Mouse (Mus musculus) embryonic facial prominence, embryonic 13.5 days (tissue): ENCODE measurements around the gene Dpp9. TPM values are rescaled to one million over a fixed set of nuclear protein-coding genes. Genes with fewer than 3 reads are reported as not detected.

Source experiments
- microRNA counts: library from miRNA; unstranded; fragments of <30 nt; microRNA quantifications from one replicate; lab custom pipeline; 2016
- microRNA-seq: library from miRNA; unstranded; fragments of <30 nt; microRNA quantifications from one replicate; pipeline ENCODE4, GENCODE M21; 2016
- polyA plus RNA-seq: library from polyadenylated mRNA; unstranded; fragments of >200 nt; fragmentation: Nextera tagmentation; extraction: Ambion mirVana; gene quantifications from 2 replicates; pipeline ENCODE4 v1.2.1, GENCODE M21; 2015

Gene Dpp9
- polyA plus RNA-seq, 1 experiment from 2014 or later, result 37.5 TPM

MicroRNA genes within 50 kb of the gene (microRNA counts, 519-probe panel; counts per million panel counts)
- 2,285 counts per million, percentile 56 among the panel's probes with 10 or more counts for microRNA mmu-miR-7b (lab: Ali Mortazavi, UCI)

Small RNAs within 50 kb of the gene (microRNA-seq; reads per million reads assigned to microRNA genes)
- gene Gm44397 (not detected), gene Mir7b (47.3 reads per million, percentile 43 among the genes with 10 or more reads in this experiment)

Other genes with a start within 250 kb of the Dpp9 start
- 35.2 and 35.5 TPM in 2 replicates for gene Shd, start 248.4 kb downstream of the Dpp9 start, polyA plus RNA-seq
- 31.9 and 40.5 TPM in 2 replicates for gene Fsd1, start 232.4 kb downstream of the Dpp9 start, polyA plus RNA-seq
- gene Stap2, start 213.3 kb downstream of the Dpp9 start, polyA plus RNA-seq, result 10.2 TPM in 2 replicates
- 132 and 134 TPM in 2 replicates for gene Mpnd, start 213.2 kb downstream of the Dpp9 start, polyA plus RNA-seq
- gene Sh3gl1, start 182.3 kb downstream of the Dpp9 start, polyA plus RNA-seq, result 175 and 185 TPM in 2 replicates
- 25.8 and 34.8 TPM in 2 replicates for gene Chaf1a, start 178.5 kb downstream of the Dpp9 start, polyA plus RNA-seq
- 47.6 and 51.2 TPM in 2 replicates for gene Ubxn6, start 143.9 kb downstream of the Dpp9 start, polyA plus RNA-seq
- 151 and 155 TPM in 2 replicates for gene Hdgfl2, start 139.3 kb downstream of the Dpp9 start, polyA plus RNA-seq
- gene Plin4, start 109.1 kb downstream of the Dpp9 start, polyA plus RNA-seq, result 0.07 and 0.10 TPM in 2 replicates
- 0.17 and 0.30 TPM in 2 replicates for gene Plin5, start 101.3 kb downstream of the Dpp9 start, polyA plus RNA-seq
- 0.24 and 0.30 TPM in 2 replicates for gene Lrg1, start 96.9 kb downstream of the Dpp9 start, polyA plus RNA-seq
- gene Sema6b, start 78.6 kb downstream of the Dpp9 start, polyA plus RNA-seq, result 2.4 and 2.5 TPM in 2 replicates
- 13.8 and 13.9 TPM in 2 replicates for gene Tnfaip8l1, start 56.4 kb downstream of the Dpp9 start, polyA plus RNA-seq
- gene Mydgf, start 35.0 kb downstream of the Dpp9 start, polyA plus RNA-seq, result 86.3 and 91.0 TPM in 2 replicates
- gene Fem1a, start 37.9 kb upstream of the Dpp9 start, polyA plus RNA-seq, result 13.5 and 14.1 TPM in 2 replicates
- gene Ticam1, start 57.9 kb upstream of the Dpp9 start, polyA plus RNA-seq, result 4.1 and 4.3 TPM in 2 replicates
- 65.8 and 83.2 TPM in 2 replicates for gene Plin3, start 74.0 kb upstream of the Dpp9 start, polyA plus RNA-seq
- gene Arrdc5, start 81.4 kb upstream of the Dpp9 start, polyA plus RNA-seq, result not detected in 2 replicates
- 135 and 143 TPM in 2 replicates for gene Uhrf1, start 84.4 kb upstream of the Dpp9 start, polyA plus RNA-seq
- 36.5 and 36.9 TPM in 2 replicates for gene Kdm4b, start 107.2 kb upstream of the Dpp9 start, polyA plus RNA-seq